Mouse (Mus musculus) hindbrain, embryonic 14.5 days (tissue): ENCODE data around the gene Gpr107. TPM values are rescaled to one million over a fixed set of nuclear protein-coding genes. Genes with fewer than 3 reads are reported as not detected.

Experiments
- ATAC-seq: fragments of 200-750 bp; cut with Nextera tagmentation; 2 replicates; pipeline ENCODE4 v1.8.0; 2017; ENCODE audit warnings: moderate number of reproducible peaks, mild to moderate bottlenecking, moderate TSS enrichment, moderate library complexity; ENCODE audit not compliant: low FRiP score
- DNase-seq: peaks from one replicate; pipeline ENCODE4 v3.0.0-alpha.2; 2015; ENCODE audit warnings: low spot score
- H3K27ac ChIP-seq: fragments of 300-500 bp; sonication (generic); 2 replicates; pipeline ENCODE4 v1.5.1; 2014; ENCODE audit warnings: mild to moderate bottlenecking, moderate library complexity
- H3K27me3 ChIP-seq: fragments of 300-500 bp; sonication (generic); 2 replicates; pipeline ENCODE4 v1.6.1; 2014; ENCODE audit warnings: mild to moderate bottlenecking, low read length, mixed read lengths; ENCODE audit not compliant: control insufficient read depth, insufficient read depth
- H3K36me3 ChIP-seq: fragments of 300-500 bp; sonication (generic); replicated peaks from 2 replicates; pipeline ENCODE4 v1.6.1; 2014; ENCODE audit not compliant: control insufficient read depth, insufficient read depth
- H3K4me1 ChIP-seq: fragments of 300-500 bp; sonication (generic); replicated peaks from 2 replicates; pipeline ENCODE4 v1.6.1; 2014; ENCODE audit warnings: antibody characterized with exemption, low read length, mixed read lengths; ENCODE audit not compliant: control insufficient read depth, insufficient read depth
- H3K4me2 ChIP-seq: fragments of 300-500 bp; sonication (generic); replicated peaks from 2 replicates; pipeline ENCODE4 v1.6.1; 2014; ENCODE audit warnings: mild to moderate bottlenecking, moderate library complexity
- H3K4me3 ChIP-seq: fragments of 300-500 bp; sonication (generic); replicated peaks from 2 replicates; pipeline ENCODE4 v1.5.1; 2014; ENCODE audit warnings: mild to moderate bottlenecking, low read length
- H3K9ac ChIP-seq: fragments of 300-500 bp; sonication (generic); 2 replicates; pipeline ENCODE4 v1.6.1; 2014
- H3K9me3 ChIP-seq: fragments of 300-500 bp; sonication (generic); 2 replicates; pipeline ENCODE4 v1.6.1; 2016; ENCODE audit warnings: low read length; ENCODE audit not compliant: control insufficient read depth
- WGBS: fragments of 180-500 bp; shearing (Covaris S2); extraction: QIAGEN DNeasy Blood & Tissue Kit; methylation state at CpG from one replicate; pipeline ENCODE4 v1.1.7; 2014; 5-methylcytosine and 5-hydroxymethylcytosine counted together
- polyA plus RNA-seq: library from polyadenylated mRNA; unstranded; fragments of >200 nt; fragmentation: Nextera tagmentation; extraction: Ambion mirVana; gene quantifications from 2 replicates; pipeline ENCODE4 v1.2.1, GENCODE M21; 2014

Gpr107 gene
- polyA plus RNA-seq, result 25.1 and 26.1 TPM in 2 replicates

- WGBS, result under 1% methylated on average over 52 of the region's 53 CpGs
- peak; percentile 92 for ATAC-seq
Observed at GRCm38 (mm10) chr2:31151892-31152812, at the start of gene Gpr107. Gpr107 (plus strand) TSS chr2:31152316.

GRCm38 (mm10) chr2:31103321-31103720 lies 48.8 kb upstream of the Gpr107 start:
- 73% methylated on average over 8 of the region's 8 CpGs for WGBS
- Histone ChIP-seq H3K27me3 (no peaks in the 10 kb centered on the region), H3K4me3 (no peak overlapping the region), H3K36me3 (no peaks in the 10 kb centered on the region), H3K9me3 (no peaks in the 10 kb centered on the region), H3K27ac (no peak overlapping the region), H3K4me2 (no peak overlapping the region), H3K9ac (no peak overlapping the region), H3K4me1 (peaks cover 14% of the 10 kb centered on the region)
- ATAC-seq (no peak), DNase-seq (no peak)

More at GRCm38 (mm10) chr2:31151892-31152812, at the start of gene Gpr107:
- peaks cover 33% of the 10 kb centered on the region for H3K36me3 ChIP-seq
- peak within 1 kb of the TSS; percentile 87 for H3K4me3 ChIP-seq
- peak within 1 kb of the TSS; percentile 85 for H3K9ac ChIP-seq
- no peaks in the 10 kb centered on the region for H3K27me3 ChIP-seq
- DNase-seq, result peak; percentile 85
- H3K4me1 ChIP-seq, result peaks cover 24% of the 10 kb centered on the region
- H3K9me3 ChIP-seq, result no peaks in the 10 kb centered on the region
- H3K27ac ChIP-seq, result peak within 1 kb of the TSS; percentile 75
- H3K4me2 ChIP-seq, result peak within 1 kb of the TSS; percentile 90

- 75% methylated on average over 3 of the region's 3 CpGs for WGBS
- no peak overlapping the region for H3K4me2 ChIP-seq
- no peaks in the 10 kb centered on the region for H3K9me3 ChIP-seq
- H3K9ac ChIP-seq, result no peak overlapping the region
- peaks cover 14% of the 10 kb centered on the region for H3K4me1 ChIP-seq
- H3K36me3 ChIP-seq, result no peaks in the 10 kb centered on the region
- no peak overlapping the region for H3K27ac ChIP-seq
- no peak for ATAC-seq
- DNase-seq, result no peak
- no peaks in the 10 kb centered on the region for H3K27me3 ChIP-seq
- no peak overlapping the region for H3K4me3 ChIP-seq
Observed at GRCm38 (mm10) chr2:31105279-31105678, 46.8 kb upstream of the Gpr107 start.

GRCm38 (mm10) chr2:31106004-31106403 lies 46.1 kb upstream of the Gpr107 start:
- 91% methylated on average over 3 of the region's 3 CpGs for WGBS
- no peak overlapping the region for H3K4me2 ChIP-seq
- no peak overlapping the region for H3K9ac ChIP-seq
- DNase-seq (no peak), ATAC-seq (no peak)
- no peaks in the 10 kb centered on the region for H3K36me3 ChIP-seq
- H3K4me3 ChIP-seq, result no peak overlapping the region
- no peaks in the 10 kb centered on the region for H3K27me3 ChIP-seq
- no peaks in the 10 kb centered on the region for H3K9me3 ChIP-seq
- peak overlapping the region; percentile 75 for H3K27ac ChIP-seq
- peaks cover 14% of the 10 kb centered on the region for H3K4me1 ChIP-seq

- Histone ChIP-seq H3K4me1 (peaks cover 14% of the 10 kb centered on the region), H3K9me3 (no peaks in the 10 kb centered on the region), H3K27me3 (no peaks in the 10 kb centered on the region), H3K36me3 (no peaks in the 10 kb centered on the region), H3K4me3 (no peak overlapping the region), H3K4me2 (peak overlapping the region; percentile 11; the same call in 1 of the 2 replicates), H3K27ac (peak overlapping the region; percentile 75), H3K9ac (no peak overlapping the region)
- WGBS, result 38% methylated on average over 11 of the region's 11 CpGs
- ATAC-seq (peak; percentile 70; the same call in 1 of the 2 replicates), DNase-seq (peak; percentile 62)
Observed at GRCm38 (mm10) chr2:31106621-31107320, 45.3 kb upstream of the Gpr107 start.

- no peak for ATAC-seq
- H3K9ac ChIP-seq, result no peak overlapping the region
- no peaks in the 10 kb centered on the region for H3K9me3 ChIP-seq
- peaks cover 14% of the 10 kb centered on the region for H3K4me1 ChIP-seq
- no peak overlapping the region for H3K4me3 ChIP-seq
- no peak for DNase-seq
- 91% methylated on average over 6 of the region's 6 CpGs for WGBS
- no peaks in the 10 kb centered on the region for H3K36me3 ChIP-seq
- H3K27ac ChIP-seq, result no peak overlapping the region
- no peaks in the 10 kb centered on the region for H3K27me3 ChIP-seq
- no peak overlapping the region for H3K4me2 ChIP-seq
Observed at GRCm38 (mm10) chr2:31108186-31108585, 43.9 kb upstream of the Gpr107 start.

GRCm38 (mm10) chr2:31109960-31110548 lies 42.1 kb upstream of the Gpr107 start:
- Histone ChIP-seq H3K4me2 (no peak overlapping the region), H3K9me3 (no peaks in the 10 kb centered on the region), H3K4me3 (no peak overlapping the region), H3K27me3 (no peaks in the 10 kb centered on the region), H3K27ac (no peak overlapping the region), H3K36me3 (no peaks in the 10 kb centered on the region), H3K4me1 (peaks cover 14% of the 10 kb centered on the region), H3K9ac (no peak overlapping the region)
- ATAC-seq (no peak), DNase-seq (no peak)
- 74% methylated on average over 12 of the region's 12 CpGs for WGBS

GRCm38 (mm10) chr2:31111685-31112084 lies 40.4 kb upstream of the Gpr107 start:
- Histone ChIP-seq H3K27me3 (no peaks in the 10 kb centered on the region), H3K9ac (no peak overlapping the region), H3K4me1 (peaks cover 11% of the 10 kb centered on the region), H3K4me3 (no peak overlapping the region), H3K9me3 (no peaks in the 10 kb centered on the region), H3K27ac (no peak overlapping the region), H3K36me3 (no peaks in the 10 kb centered on the region), H3K4me2 (no peak overlapping the region)
- ATAC-seq, result no peak
- no peak for DNase-seq
- 89% methylated on average over 6 of the region's 6 CpGs for WGBS

GRCm38 (mm10) chr2:31114205-31114604 lies 37.9 kb upstream of the Gpr107 start:
- no peak overlapping the region for H3K4me3 ChIP-seq
- WGBS, result 96% methylated on average over 2 of the region's 2 CpGs
- H3K4me2 ChIP-seq, result no peak overlapping the region
- no peak overlapping the region for H3K27ac ChIP-seq
- no peaks in the 10 kb centered on the region for H3K9me3 ChIP-seq
- 0 out of 2 replicates have a peak, but pooled peaks cover 4% of the 10 kb centered on the region for H3K4me1 ChIP-seq
- ATAC-seq (no peak), DNase-seq (no peak)
- no peaks in the 10 kb centered on the region for H3K27me3 ChIP-seq
- no peak overlapping the region for H3K9ac ChIP-seq
- H3K36me3 ChIP-seq, result no peaks in the 10 kb centered on the region
